Comparison of ENCODE assay signal across 7 mouse cellular contexts in genomic region chr10:24591136-24591535, GRCm38 (mm10). TPM values are rescaled to one million over a fixed set of nuclear protein-coding genes. Genes with fewer than 3 reads are reported as not detected.
A peak's percentile ranks its signal among the peaks of the same experiment; 100 is the strongest.
DNase-seq lines count a peak whose midpoint lies in the region; ATAC-seq and TF ChIP-seq lines count a peak whose summit lies in the region.

No protein-coding gene starts in this region.

- intact Hi-C loops in left cerebral cortex, postnatal 25 days (cut with DNase I), result loop anchor here (2.0 kb wide), 1 partner anchor 208 kb away; no protein-coding TSS in a partner anchor

- H3K4me1 ChIP-seq in hindbrain, embryonic 14.5 days (replicated peaks; ENCODE audit: control insufficient read depth, insufficient read depth, low read length), result no peaks in the 10 kb centered on the region; the same call in 1 of the 2 replicates
- H3K4me1 ChIP-seq in midbrain, postnatal 0 days (ENCODE audit: insufficient read depth, low read length), result no peaks in the 10 kb centered on the region

- H3K9me3 ChIP-seq in hindbrain, embryonic 14.5 days (ENCODE audit: control insufficient read depth, low read length), result no peaks in the 10 kb centered on the region
- no peaks in the 10 kb centered on the region for H3K9me3 ChIP-seq in midbrain, postnatal 0 days (ENCODE audit: low read length)

- no peak for ATAC-seq in hindbrain, embryonic 14.5 days (ENCODE audit: low FRiP score)
- ATAC-seq in midbrain, postnatal 0 days (ENCODE audit: low FRiP score), result 0 out of 2 replicates have a peak, but pooled peaks have one; percentile 60

- no peak overlapping the region for H3K9ac ChIP-seq in hindbrain, embryonic 14.5 days
- H3K9ac ChIP-seq in midbrain, postnatal 0 days (replicated peaks; ENCODE audit: low read length, poor library complexity, severe bottlenecking), result no peak overlapping the region

- no peaks in the 10 kb centered on the region for H3K36me3 ChIP-seq in hindbrain, embryonic 14.5 days (replicated peaks; ENCODE audit: control insufficient read depth, insufficient read depth)
- H3K36me3 ChIP-seq in midbrain, postnatal 0 days (ENCODE audit: insufficient read depth, low read length), result no peaks in the 10 kb centered on the region

- H3K27me3 ChIP-seq in hindbrain, embryonic 14.5 days (ENCODE audit: control insufficient read depth, insufficient read depth, low read length), result no peaks in the 10 kb centered on the region
- H3K27me3 ChIP-seq in midbrain, postnatal 0 days (ENCODE audit: insufficient read depth, low read length), result no peaks in the 10 kb centered on the region

- no peak overlapping the region for H3K4me2 ChIP-seq in hindbrain, embryonic 14.5 days (replicated peaks)
- H3K4me2 ChIP-seq in midbrain, postnatal 0 days (ENCODE audit: low read depth, low read length, poor library complexity, severe bottlenecking), result no peak overlapping the region

- DNase-seq in T-cell, adult 2 months (ENCODE audit: low spot score), result peak; percentile 63
- peak; percentile 56 to 65 for DNase-seq in cerebellum, adult 18-20 months
- DNase-seq in forelimb bud, embryonic 11.5 days (ENCODE audit: low read depth, low spot score), result peak; percentile 83
- peak; percentile 89 for DNase-seq in hindbrain, embryonic 14.5 days (ENCODE audit: low spot score)
- peak; percentile 80 to 87 for DNase-seq in left cerebral cortex, postnatal 25 days (ENCODE audit: low spot score in 2 of 2)
- peak; percentile 86 for DNase-seq in midbrain, postnatal 0 days (ENCODE audit: low spot score)
- peak; percentile 32 to 35 for DNase-seq in spleen, postnatal 36 days (ENCODE audit: low spot score in 2 of 2)

- no peak overlapping the region for H3K27ac ChIP-seq in hindbrain, embryonic 14.5 days
- no peak overlapping the region for H3K27ac ChIP-seq in midbrain, postnatal 0 days (ENCODE audit: low read depth, low read length)

- 12% methylated on average over 4 of the region's 4 CpGs for WGBS in hindbrain, embryonic 14.5 days
- 14% methylated on average over 4 of the region's 4 CpGs for WGBS in midbrain, postnatal 0 days

- H3K4me3 ChIP-seq in hindbrain, embryonic 14.5 days (replicated peaks; ENCODE audit: low read length), result no peak overlapping the region
- no peak overlapping the region for H3K4me3 ChIP-seq in midbrain, postnatal 0 days (ENCODE audit: low read depth, low read length)

- peak; percentile 94 for TF ChIP-seq CTCF in midbrain, postnatal 0 days (IDR thresholded peaks at IDR 0.05)

RNA-seq across cellular contexts. Expression of gene Ccn2, which starts 4.1 kb away (rescaled TPM):
- polyA plus RNA-seq in hindbrain, embryonic 14.5 days (2014; fragmentation: Nextera tagmentation; extraction: Ambion mirVana), result 1.4 and 3.3 TPM in 2 replicates
- total RNA-seq in left cerebral cortex, postnatal 25 days (2021), result 10 to 100 TPM; 24.1 to 25.6 TPM
- 10.0 and 16.2 TPM in 2 replicates for total RNA-seq in midbrain, postnatal 0 days (2014; rRNA removed)
- 2.3 and 3.7 TPM in 2 replicates for polyA plus RNA-seq in midbrain, postnatal 0 days (2015; fragmentation: Nextera tagmentation; extraction: Ambion mirVana)

Comparison
In these comparisons a context has a peak if more than half of its experiments do, and no peak if none do; other contexts are left out.
1. DNase-seq: peak in every context shown above with its lines; median percentile 89 in hindbrain, embryonic 14.5 days; 86 in midbrain, postnatal 0 days; 84 in left cerebral cortex, postnatal 25 days; 83 in forelimb bud, embryonic 11.5 days; 63 in T-cell, adult 2 months; 60 in cerebellum, adult 18-20 months; 34 in spleen, postnatal 36 days.